Mouse (Mus musculus) midbrain, embryonic 12.5 days (tissue): ENCODE results near the gene Gm11096. TPM values are rescaled to one million over a fixed set of nuclear protein-coding genes. Genes with fewer than 3 reads are reported as not detected.

Source experiments
- ATAC-seq: fragments of 200-750 bp; cut with Nextera tagmentation; 2 replicates; pipeline ENCODE4 v1.8.0; 2017; ENCODE audit warnings: low read depth, moderate TSS enrichment, moderate library complexity; ENCODE audit not compliant: low FRiP score
- H3K27ac ChIP-seq: fragments of 300-500 bp; sonication (generic); replicated peaks from 2 replicates; pipeline ENCODE4 v1.5.1; 2016; ENCODE audit warnings: mild to moderate bottlenecking
- H3K27me3 ChIP-seq: fragments of 300-500 bp; sonication (generic); 2 replicates; pipeline ENCODE4 v1.6.1; 2016; ENCODE audit warnings: mild to moderate bottlenecking
- H3K36me3 ChIP-seq: fragments of 300-500 bp; sonication (generic); 2 replicates; pipeline ENCODE4 v1.6.1; 2016
- H3K4me1 ChIP-seq: fragments of 300-500 bp; sonication (generic); 2 replicates; pipeline ENCODE4 v1.6.1; 2016
- H3K4me2 ChIP-seq: fragments of 300-500 bp; sonication (generic); replicated peaks from 2 replicates; pipeline ENCODE4 v1.6.1; 2016; ENCODE audit warnings: mild to moderate bottlenecking, moderate library complexity
- H3K4me3 ChIP-seq: fragments of 300-500 bp; sonication (generic); 2 replicates; pipeline ENCODE4 v1.5.1; 2016; ENCODE audit warnings: mild to moderate bottlenecking
- H3K9ac ChIP-seq: fragments of 300-500 bp; sonication (generic); replicated peaks from 2 replicates; pipeline ENCODE4 v1.6.1; 2016; ENCODE audit warnings: mild to moderate bottlenecking, moderate library complexity
- H3K9me3 ChIP-seq: fragments of 300-500 bp; sonication (generic); 2 replicates; pipeline ENCODE4 v1.6.1; 2016; ENCODE audit warnings: mild to moderate bottlenecking
- WGBS: fragments of 180-500 bp; shearing (Covaris S2); methylation state at CpG from one replicate; pipeline ENCODE4 v1.1.7; 2016; 5-methylcytosine and 5-hydroxymethylcytosine counted together
- polyA plus RNA-seq: library from polyadenylated mRNA; unstranded; fragments of >200 nt; fragmentation: Nextera tagmentation; extraction: Ambion mirVana; gene quantifications from 2 replicates; pipeline ENCODE4 v1.2.1, GENCODE M21; 2016

The Gm11096 gene
- polyA plus RNA-seq: not detected in 2 replicates

DNA sequence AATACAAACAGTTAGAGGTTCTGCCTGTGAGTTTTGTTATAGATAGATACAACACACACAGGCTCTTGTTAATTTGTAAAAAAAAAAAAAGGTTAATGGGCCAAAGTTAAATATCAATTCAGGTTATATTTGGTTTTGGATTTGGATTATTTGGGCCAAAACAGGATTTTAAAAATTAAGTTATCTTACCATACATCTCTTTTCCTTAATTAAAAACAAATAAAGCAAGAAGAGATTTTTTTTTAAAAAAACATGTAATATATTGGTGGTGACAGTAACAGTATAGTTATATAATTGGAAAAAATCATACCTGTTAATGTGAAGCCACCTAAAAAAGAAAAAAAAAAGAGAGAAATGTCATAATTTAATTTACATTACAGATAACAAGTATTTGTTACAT lies at the start of gene Gm11096:
Gene Gm11096 (plus strand): TSS at position 301 of the 400 bp plus-strand sequence.
- Histone ChIP-seq H3K4me2 (no peak within 1 kb of the TSS), H3K27me3 (no peaks in the 10 kb centered on the region), H3K4me3 (no peak within 1 kb of the TSS), H3K36me3 (no peaks in the 10 kb centered on the region), H3K9me3 (no peaks in the 10 kb centered on the region), H3K27ac (no peak within 1 kb of the TSS), H3K9ac (no peak within 1 kb of the TSS), H3K4me1 (no peaks in the 10 kb centered on the region)
- ATAC-seq: no peak

DNA sequence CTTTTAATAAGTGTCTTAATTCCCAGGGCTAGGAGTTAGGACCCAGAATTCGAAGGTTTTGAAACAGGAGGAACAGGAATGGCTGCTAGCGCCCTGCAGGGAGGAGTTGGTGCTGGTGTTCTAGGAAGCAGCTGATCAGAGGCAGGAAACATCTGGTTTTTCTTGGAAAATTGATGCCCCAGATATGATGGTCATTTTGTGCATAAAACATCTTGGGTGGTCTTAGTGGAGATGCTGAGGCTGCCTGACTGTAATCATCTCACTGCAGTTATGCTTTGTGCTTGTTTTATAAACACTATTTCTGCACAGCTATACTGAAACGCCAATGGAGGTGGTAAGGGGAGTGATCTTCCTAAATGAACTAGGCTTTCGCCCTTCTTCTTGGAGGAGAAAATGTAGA lies 48.5 kb upstream of the Gm11096 start:
- no peak overlapping the region for H3K4me2 ChIP-seq

DNA sequence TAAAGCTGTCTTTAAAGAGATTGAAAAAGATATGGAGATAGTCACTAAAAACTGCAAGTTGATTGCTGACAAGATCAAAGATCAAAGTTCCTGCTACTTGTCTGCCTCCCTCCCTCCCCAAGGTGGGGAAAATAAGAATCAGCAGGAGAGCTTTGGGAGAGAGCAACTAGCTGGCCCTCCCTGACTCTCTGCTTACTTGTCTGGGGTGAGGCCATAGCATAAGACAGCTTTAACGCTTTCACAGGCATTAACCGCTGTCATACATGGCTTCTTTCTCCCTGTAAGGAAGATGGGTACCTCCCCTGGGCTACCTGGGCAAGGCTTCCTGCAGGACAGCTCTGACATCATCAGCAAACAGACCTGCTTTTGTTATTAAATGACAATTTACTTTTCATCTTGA lies 47.4 kb upstream of the Gm11096 start:
- Histone ChIP-seq H3K9ac (no peak overlapping the region), H3K4me3 (no peak overlapping the region), H3K27ac (no peak overlapping the region), H3K9me3 (no peaks in the 10 kb centered on the region), H3K27me3 (no peaks in the 10 kb centered on the region), H3K4me2 (no peak overlapping the region), H3K36me3 (no peaks in the 10 kb centered on the region), H3K4me1 (no peaks in the 10 kb centered on the region)
- 19% methylated on average over 2 of the region's 2 CpGs for WGBS
- ATAC-seq: no peak

More for the DNA sequence above, 48.5 kb upstream of the Gm11096 start:
- 83% methylated on average over 4 of the region's 4 CpGs for WGBS
- no peak for ATAC-seq
- Histone ChIP-seq H3K9me3 (no peaks in the 10 kb centered on the region), H3K27me3 (no peaks in the 10 kb centered on the region), H3K4me1 (no peaks in the 10 kb centered on the region), H3K9ac (no peak overlapping the region), H3K36me3 (no peaks in the 10 kb centered on the region), H3K27ac (no peak overlapping the region), H3K4me3 (no peak overlapping the region)

DNA sequence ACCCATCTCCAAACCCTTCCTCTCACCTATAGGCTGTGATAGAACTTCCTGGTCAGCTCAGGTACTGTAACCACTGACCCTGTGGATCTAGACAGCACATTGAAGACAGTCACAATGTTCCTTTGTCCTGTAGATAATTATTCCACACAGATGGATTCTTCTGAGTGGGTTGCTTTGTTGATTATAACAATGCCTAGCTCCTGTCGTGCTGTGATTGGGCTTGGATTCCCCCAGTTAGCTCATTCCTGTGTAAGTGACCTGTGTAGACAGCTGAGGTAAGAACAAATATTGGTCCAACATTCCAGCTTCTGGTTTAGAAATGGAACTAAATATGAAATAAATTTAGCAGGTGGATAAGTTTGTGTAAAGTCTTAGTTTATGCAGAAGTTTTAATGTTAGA lies 44.1 kb upstream of the Gm11096 start:
- no peak for ATAC-seq
- no peak overlapping the region for H3K9ac ChIP-seq
- 54% methylated on average over 1 of the region's 1 CpGs for WGBS

DNA sequence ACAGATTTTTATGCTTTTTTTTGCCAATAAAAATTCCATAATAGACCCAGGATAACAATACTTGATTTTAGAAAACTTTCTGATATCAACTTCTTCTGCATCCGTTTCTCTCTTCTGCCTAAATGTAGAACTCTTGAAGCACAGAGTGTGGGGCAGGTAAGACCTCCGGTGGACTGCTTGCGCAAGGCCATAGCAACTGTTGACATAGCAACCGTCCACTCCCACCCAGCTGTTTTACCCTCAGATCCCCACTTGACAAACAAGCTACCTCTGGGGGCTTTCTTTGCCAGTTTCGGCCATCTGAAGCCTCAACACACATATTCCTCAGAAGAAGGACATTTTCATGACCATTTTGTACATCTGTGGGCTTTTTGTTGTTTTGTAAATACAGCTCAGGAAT lies 41.2 kb upstream of the Gm11096 start:
- Histone ChIP-seq H3K4me2 (no peak overlapping the region), H3K27ac (no peak overlapping the region), H3K9me3 (no peaks in the 10 kb centered on the region), H3K36me3 (no peaks in the 10 kb centered on the region), H3K4me3 (no peak overlapping the region), H3K4me1 (0 out of 2 replicates have a peak, but pooled peaks cover 15% of the 10 kb centered on the region), H3K27me3 (no peaks in the 10 kb centered on the region), H3K9ac (no peak overlapping the region)
- WGBS: 71% methylated on average over 5 of the region's 5 CpGs
- ATAC-seq: no peak

More for the DNA sequence above, 44.1 kb upstream of the Gm11096 start:
- Histone ChIP-seq H3K36me3 (no peaks in the 10 kb centered on the region), H3K4me1 (0 out of 2 replicates have a peak, but pooled peaks cover 6% of the 10 kb centered on the region), H3K27ac (no peak overlapping the region), H3K27me3 (no peaks in the 10 kb centered on the region), H3K4me3 (no peak overlapping the region), H3K9me3 (no peaks in the 10 kb centered on the region), H3K4me2 (no peak overlapping the region)

DNA sequence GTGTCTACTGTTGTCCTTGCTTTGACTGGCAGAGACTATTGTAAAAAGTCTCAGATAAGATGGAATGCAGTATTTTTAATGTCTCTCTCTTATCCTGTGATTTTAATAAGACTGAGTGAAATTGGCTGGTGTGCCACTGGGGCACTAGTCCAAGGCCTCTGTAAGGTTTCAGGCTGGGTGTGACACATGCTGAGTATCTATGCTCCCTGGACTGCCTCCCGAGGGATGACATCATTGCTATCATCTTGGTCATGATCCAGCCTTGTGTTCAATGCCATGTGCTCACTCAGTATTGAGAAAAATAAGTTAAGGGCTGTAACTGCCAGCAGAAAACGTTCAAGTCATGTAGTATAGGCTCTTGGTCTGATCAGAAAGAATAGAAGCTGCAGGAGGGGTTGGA lies 38.9 kb upstream of the Gm11096 start:
- Histone ChIP-seq H3K27me3 (no peaks in the 10 kb centered on the region), H3K9ac (no peak overlapping the region), H3K9me3 (no peaks in the 10 kb centered on the region), H3K4me3 (no peak overlapping the region), H3K4me2 (no peak overlapping the region), H3K27ac (no peak overlapping the region), H3K36me3 (no peaks in the 10 kb centered on the region), H3K4me1 (0 out of 2 replicates have a peak, but pooled peaks cover 15% of the 10 kb centered on the region)
- 81% methylated on average over 2 of the region's 2 CpGs for WGBS
- no peak for ATAC-seq

DNA sequence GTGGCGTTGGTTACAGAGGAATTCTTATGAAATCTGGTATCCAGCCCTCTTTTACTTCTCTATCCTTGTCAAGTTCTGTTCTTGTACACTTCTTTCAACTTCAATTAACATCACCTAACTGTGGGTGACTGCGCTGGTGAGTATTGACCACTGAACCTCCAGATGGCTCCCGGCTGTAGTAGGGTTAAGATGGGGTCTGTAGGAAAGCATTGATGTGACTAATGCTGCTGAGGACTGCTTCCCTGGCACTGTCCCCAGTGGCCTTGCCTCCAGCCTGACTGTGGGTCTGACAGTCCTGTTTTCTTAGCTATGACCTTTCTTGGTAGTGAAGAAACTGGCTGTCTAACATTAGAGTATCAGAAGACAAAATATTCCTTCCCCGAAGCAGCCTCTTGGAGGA lies 38.4 kb upstream of the Gm11096 start:
- no peak overlapping the region for H3K9ac ChIP-seq
- no peak for ATAC-seq
- no peaks in the 10 kb centered on the region for H3K36me3 ChIP-seq
- H3K4me2 ChIP-seq: no peak overlapping the region
- H3K4me1 ChIP-seq: 0 out of 2 replicates have a peak, but pooled peaks cover 15% of the 10 kb centered on the region
- H3K27me3 ChIP-seq: no peaks in the 10 kb centered on the region
- no peaks in the 10 kb centered on the region for H3K9me3 ChIP-seq
- H3K4me3 ChIP-seq: no peak overlapping the region
- 87% methylated on average over 4 of the region's 4 CpGs for WGBS
- H3K27ac ChIP-seq: no peak overlapping the region

DNA sequence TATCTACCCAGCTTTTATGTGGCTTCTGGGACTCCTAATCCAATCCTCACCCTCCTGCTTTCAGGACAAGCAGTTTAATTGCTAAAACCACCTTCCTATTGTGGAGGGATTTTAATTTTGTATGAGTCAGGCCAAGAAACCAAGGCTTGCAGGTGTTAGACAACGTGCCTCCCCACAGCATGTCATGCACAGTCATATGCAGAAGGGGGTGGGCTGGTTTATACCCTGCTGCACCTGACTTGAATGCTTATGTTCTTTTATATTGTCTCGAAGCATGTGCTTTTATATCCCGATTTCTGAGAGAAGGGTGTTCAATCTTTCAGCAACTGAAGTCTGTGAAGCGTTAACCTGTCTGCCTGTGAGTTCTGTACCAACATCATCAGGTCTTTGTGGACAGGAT lies 37.3 kb upstream of the Gm11096 start:
- H3K36me3 ChIP-seq: no peaks in the 10 kb centered on the region
- H3K9me3 ChIP-seq: no peaks in the 10 kb centered on the region
- no peak overlapping the region for H3K9ac ChIP-seq
- ATAC-seq: no peak
- H3K27ac ChIP-seq: no peak overlapping the region
- no peaks in the 10 kb centered on the region for H3K27me3 ChIP-seq
- 43% methylated on average over 4 of the region's 4 CpGs for WGBS
- H3K4me3 ChIP-seq: no peak overlapping the region
- no peak overlapping the region for H3K4me2 ChIP-seq
- H3K4me1 ChIP-seq: 0 out of 2 replicates have a peak, but pooled peaks cover 15% of the 10 kb centered on the region

DNA sequence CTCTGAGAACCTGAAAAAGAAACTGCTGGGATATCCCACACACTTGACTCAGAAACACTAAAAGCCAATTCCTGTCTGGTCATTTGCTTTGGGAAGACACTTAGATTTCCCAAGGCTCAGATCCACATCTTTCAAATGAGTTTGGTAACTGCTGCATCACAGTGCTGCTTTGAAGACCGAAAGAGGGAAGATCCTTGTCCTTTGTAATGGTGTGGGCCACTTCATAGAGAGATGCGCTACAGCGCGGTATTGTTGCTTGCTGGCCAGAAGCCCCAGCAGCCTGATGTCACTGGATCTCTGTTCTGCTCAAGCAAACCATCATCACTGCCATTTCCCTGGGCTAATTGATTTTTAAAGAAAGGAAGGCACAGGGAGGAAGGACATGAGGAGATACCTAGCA lies 28.8 kb upstream of the Gm11096 start:
- Histone ChIP-seq H3K36me3 (no peaks in the 10 kb centered on the region), H3K4me1 (no peaks in the 10 kb centered on the region), H3K9ac (no peak overlapping the region), H3K9me3 (no peaks in the 10 kb centered on the region), H3K27ac (no peak overlapping the region), H3K4me2 (no peak overlapping the region), H3K27me3 (no peaks in the 10 kb centered on the region), H3K4me3 (no peak overlapping the region)
- no peak for ATAC-seq
- 90% methylated on average over 4 of the region's 4 CpGs for WGBS

DNA sequence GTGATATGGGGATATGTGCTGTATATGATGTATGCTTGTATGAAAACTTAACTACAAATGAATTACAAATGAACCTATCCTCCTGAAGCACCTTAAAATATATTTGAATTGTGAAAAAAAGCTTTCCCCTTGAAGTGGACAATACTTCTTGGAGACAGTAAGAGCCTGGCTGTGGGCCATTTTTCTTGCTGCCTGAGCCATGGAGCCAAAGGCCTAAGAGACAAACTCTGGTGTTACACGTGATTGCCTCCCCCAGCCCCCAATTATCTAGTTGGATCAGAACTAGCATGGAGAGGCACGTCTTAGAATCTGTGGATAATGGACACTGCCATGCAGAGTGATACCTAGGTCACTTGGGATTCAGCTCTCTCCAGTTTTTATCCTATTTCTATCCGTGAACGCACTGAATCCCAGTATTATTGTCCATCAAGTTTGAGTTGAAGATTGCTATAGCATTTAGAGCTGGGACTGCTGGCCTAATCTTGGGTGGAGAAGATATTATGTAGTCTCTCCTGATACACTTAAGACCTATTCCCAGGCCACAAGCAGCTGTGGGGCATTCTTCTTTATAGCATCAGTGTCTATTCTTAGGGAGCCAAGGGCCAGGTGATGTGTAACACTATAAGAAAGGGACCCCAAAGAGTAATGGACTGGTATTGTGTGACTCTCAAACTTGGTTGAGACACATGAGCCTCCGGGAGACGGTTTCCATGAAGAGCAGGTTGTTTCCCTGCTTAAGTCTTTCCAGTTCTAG lies 25.0 kb upstream of the Gm11096 start:
- WGBS: 89% methylated on average over 6 of the region's 6 CpGs
- Histone ChIP-seq H3K4me2 (no peak overlapping the region), H3K36me3 (no peaks in the 10 kb centered on the region), H3K27ac (no peak overlapping the region), H3K27me3 (no peaks in the 10 kb centered on the region), H3K9me3 (no peaks in the 10 kb centered on the region), H3K4me1 (peaks cover 5% of the 10 kb centered on the region; the same call in 1 of the 2 replicates), H3K9ac (no peak overlapping the region), H3K4me3 (no peak overlapping the region)
- no peak for ATAC-seq

DNA sequence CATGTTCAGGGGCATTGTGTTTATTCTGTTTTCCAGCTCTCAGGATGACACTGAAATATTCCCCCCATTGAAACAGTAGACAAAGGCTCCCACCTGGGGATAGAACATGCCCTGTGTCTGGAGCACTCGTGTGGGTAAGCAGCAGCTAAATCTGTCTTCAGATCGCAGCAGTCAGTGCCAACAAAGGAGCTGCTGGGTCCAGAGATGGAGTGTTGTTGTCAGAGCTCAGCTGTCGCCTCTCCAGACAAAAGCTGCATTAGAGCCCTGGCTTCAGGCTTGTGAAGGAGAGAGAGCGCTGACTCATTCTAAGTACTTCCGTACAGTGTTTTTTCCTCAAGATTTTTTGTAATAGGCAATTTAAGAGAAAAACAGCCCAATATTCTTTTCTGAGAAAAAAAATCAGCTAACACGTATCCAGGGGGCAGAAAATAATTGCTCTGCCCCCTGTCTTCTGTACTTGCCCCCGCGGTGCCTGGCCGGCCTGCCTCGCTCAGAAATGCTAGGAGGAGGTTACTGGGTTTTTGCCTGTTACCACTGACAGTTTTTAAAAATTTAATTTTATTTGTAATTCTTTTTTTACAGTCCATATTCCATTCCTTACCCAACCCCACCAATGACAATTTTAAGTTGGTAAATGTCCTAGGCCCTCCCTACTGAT lies 21.6 kb upstream of the Gm11096 start:
- H3K36me3 ChIP-seq: no peaks in the 10 kb centered on the region
- no peaks in the 10 kb centered on the region for H3K9me3 ChIP-seq
- H3K4me2 ChIP-seq: no peak overlapping the region
- H3K4me3 ChIP-seq: no peak overlapping the region
- no peaks in the 10 kb centered on the region for H3K27me3 ChIP-seq
- peaks cover 11% of the 10 kb centered on the region for H3K4me1 ChIP-seq
- H3K27ac ChIP-seq: peak overlapping the region; percentile 63
- no peak overlapping the region for H3K9ac ChIP-seq
- WGBS: 49% methylated on average over 10 of the region's 10 CpGs
- peak; percentile 89 for ATAC-seq

DNA sequence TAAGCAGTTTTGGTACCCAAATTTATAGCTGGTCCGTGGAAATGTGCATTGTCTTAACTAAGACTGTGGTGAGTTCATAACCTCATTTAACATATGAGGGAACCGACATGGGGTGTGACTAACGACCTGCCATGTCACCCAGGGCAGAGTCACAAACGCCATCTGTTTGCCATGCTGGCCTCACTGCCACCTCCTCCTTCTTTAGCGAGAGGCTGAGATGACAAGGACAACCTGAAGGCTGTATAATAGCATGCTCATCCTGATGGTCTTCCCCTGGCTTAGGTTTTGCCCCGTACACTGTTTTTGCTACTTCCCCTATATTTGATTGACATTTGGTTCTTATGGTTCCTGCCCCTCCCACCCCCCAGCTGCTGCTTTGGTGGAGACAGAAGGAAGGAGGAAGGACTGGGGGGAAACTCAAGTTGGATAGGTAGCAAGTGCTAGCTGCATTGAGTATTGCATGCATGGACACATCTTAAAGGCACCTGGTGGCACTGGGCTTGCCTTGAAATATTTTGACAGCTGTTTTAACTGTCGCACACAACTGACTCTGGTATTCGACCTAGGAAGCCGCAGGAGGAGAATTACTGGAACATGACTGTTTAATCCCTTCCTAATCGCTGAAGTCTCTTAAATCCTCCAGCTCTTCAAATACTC lies 17.2 kb upstream of the Gm11096 start:
- H3K36me3 ChIP-seq: no peaks in the 10 kb centered on the region
- no peak overlapping the region for H3K4me2 ChIP-seq
- no peak overlapping the region for H3K9ac ChIP-seq
- H3K27me3 ChIP-seq: peaks cover 3% of the 10 kb centered on the region; the same call in 1 of the 2 replicates
- no peak overlapping the region for H3K4me3 ChIP-seq
- H3K27ac ChIP-seq: no peak overlapping the region
- H3K4me1 ChIP-seq: peaks cover 11% of the 10 kb centered on the region
- H3K9me3 ChIP-seq: no peaks in the 10 kb centered on the region
- ATAC-seq: no peak
- 44% methylated on average over 10 of the region's 10 CpGs for WGBS
